Comparison of ENCODE assay signal across 20 mouse cellular contexts in genomic region chr11:108898483-108898882, GRCm38 (mm10). TPM values are rescaled to one million over a fixed set of nuclear protein-coding genes. Genes with fewer than 3 reads are reported as not detected.
"Had no signal": no experiment of that assay in that cellular context is flagged by ENCODE, and none has a peak within 500 bp of the region (broad histone marks: within the 10 kb centered on the region; RNA-seq: fewer than 3 reads in every experiment).

No protein-coding gene starts in this region.

- ATAC-seq: liver, postnatal 0 days; lung, postnatal 0 days had no signal

- H3K27me3 ChIP-seq: lung, embryonic 15.5 days; neural tube, embryonic 13.5 days; neural tube, embryonic 15.5 days had no signal

- H3K9me3 ChIP-seq: lung, embryonic 15.5 days; megakaryocyte, embryonic 14.5 days; midbrain, embryonic 12.5 days; neural tube, embryonic 13.5 days; neural tube, embryonic 15.5 days had no signal

- H3K36me3 ChIP-seq: lung, embryonic 15.5 days; midbrain, embryonic 12.5 days; neural tube, embryonic 13.5 days; neural tube, embryonic 15.5 days had no signal

- DNase-seq: liver, postnatal 0 days; lung, adult 2 months; lung, postnatal 14 days; lung, postnatal 36 days; midbrain, embryonic 14.5 days; retina, postnatal 1 day; right cerebral cortex, adult 18-20 months; right cerebral cortex, postnatal 25 days; right cerebral cortex, postnatal 4 days; spleen, adult 18-20 months; thymus, adult 18-20 months; thymus, postnatal 14 days; thymus, postnatal 36 days had no signal

- H3K4me1 ChIP-seq: megakaryocyte, embryonic 14.5 days had no signal

- H3K4me2 ChIP-seq: lung, embryonic 15.5 days; midbrain, embryonic 12.5 days; neural tube, embryonic 13.5 days; neural tube, embryonic 15.5 days had no signal

- H3K9ac ChIP-seq: liver, postnatal 0 days; lung, embryonic 15.5 days; midbrain, embryonic 12.5 days; neural tube, embryonic 13.5 days; neural tube, embryonic 15.5 days had no signal

- H3K27ac ChIP-seq: lung, embryonic 15.5 days; macrophage; midbrain, embryonic 12.5 days; neural tube, embryonic 13.5 days; neural tube, embryonic 15.5 days had no signal

- H3K4me3 ChIP-seq: lung, embryonic 15.5 days; megakaryocyte, embryonic 14.5 days; midbrain, embryonic 12.5 days; neural tube, embryonic 13.5 days; neural tube, embryonic 15.5 days had no signal

RNA-seq across cellular contexts. Expression of gene Axin2, which starts 21.7 kb away (rescaled TPM):
- polyA plus RNA-seq: macrophage had no signal
